Mouse (Mus musculus) kidney, postnatal 25 days (tissue): ENCODE results near the gene Timp1.
A peak's percentile ranks its signal among the peaks of the same experiment; 100 is the strongest.

Source experiments
- DNase-seq, 2 experiments: peaks; one replicate each; pipeline ENCODE4 v3.0.0; 2021; ENCODE audit warnings: mixed read lengths in 2 of 2

The Timp1 gene

GRCm38 (mm10) chrX:20869962-20870513 lies at the start of gene Timp1:
Gene Timp1 (plus strand): TSS chrX:20870166.
- DNase-seq = peak; percentile 9 to 46

- peak; percentile 60 to 79 for DNase-seq
Observed at GRCm38 (mm10) chrX:20828934-20829333, 41.0 kb upstream of the Timp1 start.

GRCm38 (mm10) chrX:20847232-20847631 lies 22.7 kb upstream of the Timp1 start:
- DNase-seq = no peak

GRCm38 (mm10) chrX:20847816-20848215 lies 22.1 kb upstream of the Timp1 start:
- DNase-seq = no peak

GRCm38 (mm10) chrX:20848256-20848984 lies 21.5 kb upstream of the Timp1 start:
- peak; percentile 92 to 96 for DNase-seq

GRCm38 (mm10) chrX:20853794-20854193 lies 16.2 kb upstream of the Timp1 start:
- DNase-seq = no peak

GRCm38 (mm10) chrX:20861453-20862104 lies 8.4 kb upstream of the Timp1 start:
- DNase-seq = no peak

- DNase-seq = peak in 1 of 2 experiments; percentile 37
Observed at GRCm38 (mm10) chrX:20862105-20863065, 7.6 kb upstream of the Timp1 start.

- DNase-seq = no peak
Observed at GRCm38 (mm10) chrX:20863161-20864101, 6.5 kb upstream of the Timp1 start.

- no peak for DNase-seq
Observed at GRCm38 (mm10) chrX:20868091-20868490, 1.9 kb upstream of the Timp1 start.

GRCm38 (mm10) chrX:20869203-20869602 lies 763 bp upstream of the Timp1 start:
- DNase-seq = no peak

- DNase-seq = no peak
Observed at GRCm38 (mm10) chrX:20872928-20873500, 3.0 kb downstream of the Timp1 start.

GRCm38 (mm10) chrX:20875241-20875640 lies 5.3 kb downstream of the Timp1 start:
- no peak for DNase-seq

- DNase-seq = no peak
Observed at GRCm38 (mm10) chrX:20910074-20910473, 40.1 kb downstream of the Timp1 start.

GRCm38 (mm10) chrX:20913726-20914125 lies 43.8 kb downstream of the Timp1 start:
- DNase-seq = no peak

- DNase-seq = no peak
Observed at GRCm38 (mm10) chrX:20915075-20915474, 45.1 kb downstream of the Timp1 start.

- DNase-seq = no peak
Observed at GRCm38 (mm10) chrX:20920249-20920843, 50.4 kb downstream of the Timp1 start.

GRCm38 (mm10) chrX:20920844-20921364 lies 50.9 kb downstream of the Timp1 start, which contains the start of gene Syn1:
Gene Syn1 (minus strand): TSS chrX:20921004.
- DNase-seq = peak; percentile 72 to 88

- no peak for DNase-seq
Observed at GRCm38 (mm10) chrX:20921366-20921765, 51.4 kb downstream of the Timp1 start.

- no peak for DNase-seq
Observed at GRCm38 (mm10) chrX:20923506-20923905, 53.5 kb downstream of the Timp1 start.
